Mouse (Mus musculus) kidney, postnatal 0 days (tissue): ENCODE measurements around the gene Ei24. TPM values are rescaled to one million over a fixed set of nuclear protein-coding genes. Genes with fewer than 3 reads are reported as not detected.

Source experiments
- ATAC-seq: fragments of 200-750 bp; cut with Nextera tagmentation; replicated peaks from 2 replicates; pipeline ENCODE4 v1.8.0; 2017; ENCODE audit warnings: low read depth, moderate number of reproducible peaks, moderate TSS enrichment, moderate library complexity; ENCODE audit not compliant: low FRiP score
- DNase-seq: peaks from one replicate; pipeline ENCODE4 v3.0.0-alpha.2; 2016; ENCODE audit warnings: low spot score
- H3K27ac ChIP-seq: fragments of 300-500 bp; sonication (generic); 2 replicates; pipeline ENCODE4 v1.5.1; 2014; ENCODE audit warnings: mild to moderate bottlenecking
- H3K27me3 ChIP-seq: fragments of 300-500 bp; sonication (generic); 2 replicates; pipeline ENCODE4 v1.6.1; 2014; ENCODE audit warnings: low read length, mixed read lengths; ENCODE audit not compliant: insufficient read depth
- H3K36me3 ChIP-seq: fragments of 300-500 bp; sonication (generic); 2 replicates; pipeline ENCODE4 v1.6.1; 2014; ENCODE audit warnings: low read length, mixed read lengths; ENCODE audit not compliant: insufficient read depth
- H3K4me1 ChIP-seq: fragments of 300-500 bp; sonication (generic); replicated peaks from 2 replicates; pipeline ENCODE4 v1.6.1; 2014; ENCODE audit warnings: antibody characterized with exemption, low read length, mixed read lengths; ENCODE audit not compliant: insufficient read depth
- H3K4me2 ChIP-seq: fragments of 300-500 bp; sonication (generic); 2 replicates; pipeline ENCODE4 v1.6.1; 2014; ENCODE audit warnings: mild to moderate bottlenecking, low read length, moderate library complexity, mixed read lengths
- H3K4me3 ChIP-seq: fragments of 300-500 bp; sonication (generic); replicated peaks from 2 replicates; pipeline ENCODE4 v1.5.1; 2014; ENCODE audit warnings: low read depth, low read length
- H3K9ac ChIP-seq: fragments of 300-500 bp; sonication (generic); 2 replicates; pipeline ENCODE4 v1.6.1; 2014; ENCODE audit warnings: low read depth, low read length
- H3K9me3 ChIP-seq: fragments of 300-500 bp; sonication (generic); replicated peaks from 2 replicates; pipeline ENCODE4 v1.6.1; 2016; ENCODE audit warnings: low read length, inconsistent platforms, mixed read lengths
- CTCF ChIP-seq: IDR thresholded peaks from 2 replicates; pipeline ENCODE4 v1.5.1; 2016; ENCODE audit warnings: antibody characterized with exemption, low read depth, mild to moderate bottlenecking, moderate library complexity
- WGBS: fragments of 180-500 bp; shearing (Covaris S2); extraction: QIAGEN DNeasy Blood & Tissue Kit; methylation state at CpG from one replicate; pipeline ENCODE4 v1.1.7; 2014; 5-methylcytosine and 5-hydroxymethylcytosine counted together
- polyA plus RNA-seq: library from polyadenylated mRNA; unstranded; fragments of >200 nt; fragmentation: Nextera tagmentation; extraction: Ambion mirVana; gene quantifications from 2 replicates; pipeline ENCODE4 v1.2.1, GENCODE M21; 2015

The Ei24 gene
- polyA plus RNA-seq, 1 experiment from 2014 or later: 115 TPM

GRCm38 (mm10) chr9:36826612-36827363, 29.6 kb upstream of the Ei24 start:
- TF ChIP-seq CTCF: no peak
- Histone ChIP-seq H3K4me1 (no peaks in the 10 kb centered on the region), H3K4me3 (no peak overlapping the region), H3K36me3 (no peaks in the 10 kb centered on the region), H3K9ac (no peak overlapping the region), H3K4me2 (no peak overlapping the region), H3K27me3 (no peaks in the 10 kb centered on the region), H3K9me3 (no peaks in the 10 kb centered on the region), H3K27ac (no peak overlapping the region)
- ATAC-seq (no peak), DNase-seq (no peak)
- WGBS: 74% methylated on average over 2 of the region's 2 CpGs

- Histone ChIP-seq H3K4me2 (no peak overlapping the region), H3K9ac (no peak overlapping the region), H3K27ac (no peak overlapping the region), H3K4me1 (no peaks in the 10 kb centered on the region), H3K36me3 (no peaks in the 10 kb centered on the region), H3K9me3 (no peaks in the 10 kb centered on the region), H3K4me3 (no peak overlapping the region), H3K27me3 (no peaks in the 10 kb centered on the region)
- TF ChIP-seq CTCF: no peak
- ATAC-seq (no peak), DNase-seq (no peak)
- 45% methylated on average over 2 of the region's 2 CpGs for WGBS
Measured at GRCm38 (mm10) chr9:36822024-36822423, 24.8 kb upstream of the Ei24 start.

- WGBS: 3% methylated on average over 8 of the region's 8 CpGs
Measured at GRCm38 (mm10) chr9:36821644-36822000, 24.4 kb upstream of the Ei24 start, which contains the start of gene Fez1. Gene Fez1, plus strand, starts transcription at chr9:36821864.

GRCm38 (mm10) chr9:36820969-36821643, 23.9 kb upstream of the Ei24 start:
- Histone ChIP-seq H3K36me3 (no peaks in the 10 kb centered on the region), H3K9ac (no peak overlapping the region), H3K27ac (no peak overlapping the region), H3K4me1 (no peaks in the 10 kb centered on the region), H3K4me3 (no peak overlapping the region), H3K9me3 (no peaks in the 10 kb centered on the region), H3K4me2 (0 out of 2 replicates have a peak overlapping the region, but pooled peaks have one; percentile 3), H3K27me3 (no peaks in the 10 kb centered on the region)
- DNase-seq: no peak
- WGBS: 51% methylated on average over 9 of the region's 9 CpGs
- no peak for ATAC-seq
- no peak for TF ChIP-seq CTCF

More at GRCm38 (mm10) chr9:36821644-36822000, 24.4 kb upstream of the Ei24 start, which contains the start of gene Fez1:
- ATAC-seq (no peak), DNase-seq (peak; percentile 17)
- Histone ChIP-seq H3K27me3 (no peaks in the 10 kb centered on the region), H3K27ac (no peak within 1 kb of the TSS), H3K36me3 (no peaks in the 10 kb centered on the region), H3K4me2 (0 out of 2 replicates have a peak within 1 kb of the TSS, but pooled peaks have one; percentile 3), H3K4me1 (no peaks in the 10 kb centered on the region), H3K9me3 (no peaks in the 10 kb centered on the region), H3K4me3 (no peak within 1 kb of the TSS), H3K9ac (no peak within 1 kb of the TSS)
- TF ChIP-seq CTCF: no peak

- Histone ChIP-seq H3K27ac (no peak overlapping the region), H3K9ac (no peak overlapping the region), H3K9me3 (no peaks in the 10 kb centered on the region), H3K36me3 (no peaks in the 10 kb centered on the region), H3K27me3 (no peaks in the 10 kb centered on the region), H3K4me2 (no peak overlapping the region), H3K4me1 (no peaks in the 10 kb centered on the region), H3K4me3 (no peak overlapping the region)
- ATAC-seq (no peak), DNase-seq (no peak)
- 39% methylated on average over 4 of the region's 4 CpGs for WGBS
- no peak for TF ChIP-seq CTCF
Measured at GRCm38 (mm10) chr9:36818905-36819304, 21.7 kb upstream of the Ei24 start.

- H3K9ac ChIP-seq: no peak overlapping the region
- 81% methylated on average over 3 of the region's 3 CpGs for WGBS
- no peak overlapping the region for H3K4me3 ChIP-seq
- no peak overlapping the region for H3K27ac ChIP-seq
- no peak overlapping the region for H3K4me2 ChIP-seq
- H3K4me1 ChIP-seq: no peaks in the 10 kb centered on the region
- H3K36me3 ChIP-seq: no peaks in the 10 kb centered on the region
- DNase-seq: no peak
- peak; percentile 26; the same call in 1 of the 2 replicates for TF ChIP-seq CTCF
- H3K9me3 ChIP-seq: no peaks in the 10 kb centered on the region
- H3K27me3 ChIP-seq: no peaks in the 10 kb centered on the region
- ATAC-seq: no peak
Measured at GRCm38 (mm10) chr9:36814486-36814885, 17.3 kb upstream of the Ei24 start.
